Mouse (Mus musculus): ENCODE results near the gene Timeless. TPM values are rescaled to one million over a fixed set of nuclear protein-coding genes. Genes with fewer than 3 reads are reported as not detected.

The Timeless gene
- polyA plus RNA-seq (2012; rRNA removed), result 0.65 and 1.6 TPM in 2 replicates

DNA sequence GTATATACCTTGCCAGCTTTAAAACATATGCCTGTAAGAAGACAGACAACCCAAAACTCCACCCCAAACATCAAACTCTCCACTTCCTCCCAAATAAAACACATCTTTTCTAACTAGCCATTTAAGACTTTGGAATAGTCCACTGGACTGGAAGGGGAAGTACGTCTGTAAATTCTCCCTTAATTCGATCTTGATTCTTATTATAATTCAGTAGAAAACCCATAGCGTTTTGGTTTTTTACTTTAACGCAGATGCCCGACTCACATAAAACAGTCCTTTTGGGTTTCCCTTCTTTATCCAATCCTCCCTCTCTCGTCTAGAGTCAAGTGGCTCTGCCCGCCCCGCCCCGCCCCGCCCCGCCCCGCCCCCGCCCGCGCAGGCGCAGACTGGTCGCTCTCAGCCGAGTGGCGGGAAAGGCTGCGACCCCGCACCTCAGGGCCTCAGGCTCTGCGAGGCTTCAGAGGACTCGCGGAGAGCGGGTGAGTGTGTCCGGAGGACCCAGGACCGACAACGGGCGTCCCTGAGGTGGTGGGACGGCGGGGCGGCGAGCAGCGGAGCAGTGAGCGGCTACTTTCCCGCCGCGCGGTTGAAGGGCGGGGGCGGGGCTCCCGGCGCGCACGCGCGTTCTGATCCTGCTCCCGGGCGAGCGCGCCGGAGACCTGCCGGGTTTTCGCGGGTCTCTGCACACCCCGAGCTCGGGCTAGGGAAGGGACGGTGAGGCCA is at the start of gene Timeless:
Gene Timeless, plus strand, starts transcription at position 369 of the 723 bp plus-strand sequence.

DNA sequence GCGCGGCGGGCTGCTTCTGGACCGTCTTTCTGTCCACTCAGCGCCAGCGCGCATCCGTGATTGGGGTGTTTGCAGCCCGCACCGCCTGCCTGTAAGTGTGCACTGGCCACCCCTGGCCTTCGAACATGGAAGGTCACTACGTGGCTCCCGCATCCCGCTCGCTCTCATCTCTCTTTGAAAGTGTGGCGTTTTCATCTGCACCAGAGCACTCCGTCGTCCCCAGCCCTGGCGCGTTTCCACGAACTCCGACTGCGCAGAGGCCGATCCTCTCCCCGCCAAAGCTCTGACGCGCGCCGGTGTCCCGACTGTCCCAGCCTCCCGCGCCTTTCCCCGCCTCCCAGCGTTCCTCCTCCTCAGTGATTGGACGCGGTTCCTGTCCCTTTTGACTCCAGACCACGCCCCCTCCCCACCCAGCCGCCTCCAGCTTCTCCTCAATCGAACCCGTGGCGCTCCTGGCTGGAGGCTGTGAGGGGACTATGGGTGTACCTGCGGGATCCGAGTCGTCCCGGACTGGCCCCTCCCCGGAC is 37.8 kb upstream of the Timeless start, which contains the start of gene Gls2:
Gene Gls2, plus strand, starts transcription at position 434 of the 527 bp plus-strand sequence.

DNA sequence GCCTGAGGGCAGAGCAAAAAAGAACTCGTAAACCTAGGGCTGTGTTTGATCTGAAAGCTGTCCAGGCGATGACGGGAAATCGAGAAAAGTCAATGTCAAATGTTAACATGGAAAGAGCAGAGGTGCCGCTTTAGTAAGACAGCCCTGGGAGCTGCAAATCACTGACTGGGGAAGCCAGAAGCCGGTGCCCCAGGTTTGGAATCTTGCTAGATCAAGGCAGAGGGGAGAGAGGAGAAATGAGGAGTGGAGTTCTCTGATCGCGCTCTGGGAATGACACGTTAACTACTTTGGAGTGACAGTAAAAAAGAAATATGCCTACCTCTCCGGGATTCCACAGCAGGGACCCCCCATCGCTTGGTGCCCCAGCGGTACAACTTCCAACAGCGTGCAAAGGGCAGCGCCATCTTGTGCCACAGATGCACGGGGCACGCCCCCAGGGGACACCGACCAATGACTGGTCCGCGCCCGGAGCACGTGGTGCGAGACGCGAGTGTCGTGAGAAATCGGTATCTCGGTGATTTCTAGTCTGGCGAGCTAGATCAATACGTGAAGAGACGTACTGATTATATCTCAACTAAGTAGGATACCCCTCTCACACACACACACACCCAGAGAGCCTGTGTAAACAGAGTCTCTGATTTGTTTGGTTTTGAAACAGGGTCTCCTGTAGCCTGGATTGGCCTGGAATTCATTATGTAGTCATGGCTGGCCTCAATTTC is 20.3 kb upstream of the Timeless start, which contains the start of gene Spryd4:
Gene Spryd4, minus strand, starts transcription at position 418 of the 719 bp plus-strand sequence.

DNA sequence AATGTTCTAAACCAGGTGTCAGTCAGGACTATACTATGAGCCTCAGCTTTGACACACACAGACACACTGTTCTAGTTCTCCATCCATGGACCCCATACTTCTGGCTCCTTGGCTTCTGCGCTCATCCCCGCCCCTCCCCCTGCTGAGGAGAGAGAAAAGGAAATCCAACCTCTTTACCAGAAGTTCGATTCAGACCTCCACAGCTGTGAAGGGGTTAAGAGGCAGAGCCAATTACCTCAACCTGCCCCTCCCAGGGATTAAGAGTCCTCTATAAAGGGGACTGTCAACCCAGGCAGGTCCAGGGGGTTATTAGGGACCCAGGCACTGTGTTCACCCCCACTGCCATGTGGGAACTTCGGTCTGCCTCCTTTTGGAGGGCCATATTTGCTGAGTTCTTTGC is 6.3 kb upstream of the Timeless start, which contains the start of gene Mip:
Gene Mip, plus strand, starts transcription at position 301 of the 400 bp plus-strand sequence.

DNA sequence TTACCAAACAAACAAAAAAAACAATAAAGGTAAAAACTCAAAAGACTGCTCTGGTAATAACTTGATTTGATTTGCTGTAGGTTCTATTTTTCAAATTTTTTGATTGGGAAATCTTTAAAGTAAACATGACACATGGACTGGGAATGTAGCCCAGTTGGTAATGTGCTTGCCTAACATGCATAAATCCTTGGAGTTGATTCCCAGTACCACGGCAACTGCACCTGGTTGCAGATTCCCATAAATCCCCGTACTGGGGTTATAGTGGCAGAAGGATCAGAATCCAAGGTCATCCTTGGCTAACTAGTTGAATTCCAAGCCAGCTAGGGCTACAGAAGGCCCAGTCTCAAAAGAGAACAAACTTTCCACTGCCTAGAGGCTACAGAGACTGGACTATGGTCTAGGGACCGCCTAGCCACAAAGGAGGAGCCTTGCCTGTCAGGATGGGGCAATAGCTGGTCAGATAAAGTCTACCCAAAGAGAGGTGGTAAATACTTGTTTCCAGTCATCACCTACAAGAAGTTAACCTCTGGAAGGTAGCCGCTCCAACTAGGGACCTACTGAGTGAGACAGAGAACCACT is 21.9 kb downstream of the Timeless start, which contains the start of gene Apon:
Gene Apon, plus strand, starts transcription at position 420 of the 579 bp plus-strand sequence.

DNA sequence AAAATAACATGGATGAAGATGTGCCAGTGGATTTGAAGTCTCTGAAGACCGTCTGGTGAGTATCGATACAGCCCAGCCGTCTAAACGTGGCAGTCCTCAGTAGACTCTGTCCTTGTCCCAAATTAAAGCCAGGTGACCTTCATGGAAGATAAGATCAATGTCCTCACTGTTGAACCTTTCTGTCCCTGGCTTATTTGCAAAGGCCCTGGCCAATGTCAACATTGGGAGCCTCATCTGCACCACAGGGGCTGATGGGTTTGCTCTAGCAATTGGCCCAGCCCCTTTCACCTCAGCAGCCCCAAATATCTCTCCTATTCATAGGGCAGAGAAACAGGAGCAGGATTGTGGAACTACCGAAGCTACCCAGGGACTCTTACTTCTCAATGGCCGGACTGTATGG is 36.5 kb downstream of the Timeless start, which contains the start of gene Apof:
Gene Apof, plus strand, starts transcription at position 301 of the 400 bp plus-strand sequence.

DNA sequence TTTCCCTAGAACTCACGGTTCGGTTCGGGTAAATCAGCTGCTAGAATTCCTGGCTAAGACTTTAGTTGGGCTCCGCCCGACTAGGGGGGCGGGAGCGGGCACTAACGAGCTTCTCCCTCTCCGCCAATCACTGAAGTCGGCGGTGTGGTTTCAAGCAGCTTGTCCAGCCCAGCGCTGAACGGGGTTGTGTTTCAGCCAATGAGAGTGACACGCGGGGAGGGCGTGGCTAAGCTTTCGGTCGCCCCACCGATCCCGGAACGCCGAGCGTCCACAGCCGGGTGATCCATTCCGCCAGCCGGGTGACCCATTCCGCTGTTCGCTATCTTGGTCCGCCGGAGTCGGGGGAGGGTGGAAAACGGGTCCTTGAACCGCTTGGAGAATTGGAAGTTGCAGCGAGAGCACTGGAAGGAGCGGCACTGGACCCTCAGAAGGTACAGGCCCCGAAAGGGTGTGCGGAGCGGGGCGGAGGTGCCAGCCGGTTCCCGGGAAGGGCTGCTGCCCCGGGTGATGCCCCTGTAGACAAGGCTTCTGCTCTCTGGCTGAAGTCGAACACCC is 38.5 kb downstream of the Timeless start, which contains the start of gene Stat2:
Gene Stat2, plus strand, starts transcription at position 273 of the 555 bp plus-strand sequence.

DNA sequence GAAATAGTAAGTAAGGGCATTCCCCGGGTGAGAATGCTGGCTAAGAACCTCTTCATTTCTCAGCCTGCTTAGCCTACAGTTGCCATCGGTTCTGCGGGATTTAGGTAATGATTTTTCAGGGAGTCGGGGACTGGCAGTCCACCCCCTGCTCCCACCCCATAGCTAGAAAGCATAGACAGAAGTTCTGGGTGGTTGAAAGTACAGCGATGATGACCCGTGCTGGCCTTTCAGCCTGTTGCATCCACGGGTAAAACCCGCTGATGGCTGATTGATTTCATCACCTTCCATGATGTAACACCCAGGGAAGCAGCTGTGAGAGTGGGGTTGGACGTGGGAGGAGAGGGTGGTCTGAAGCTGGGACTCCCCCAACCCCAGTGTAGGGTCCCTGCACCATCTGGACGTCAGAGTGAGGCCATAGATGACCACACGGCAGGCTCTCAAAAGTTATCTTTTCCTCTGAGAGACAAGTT is 66.9 kb downstream of the Timeless start, which contains the start of gene Il23a:
Gene Il23a, minus strand, starts transcription at position 51 of the 470 bp plus-strand sequence.

Other genes starting within 250 kb of the Timeless start
- 3.1 and 3.5 TPM in 2 replicates for gene Hsd17b6, start 224.5 kb upstream of the Timeless start, polyA plus RNA-seq (2012; rRNA removed)
- gene Prim1, start 216.9 kb upstream of the Timeless start, polyA plus RNA-seq (2012; rRNA removed), result 0.45 and 1.00 TPM in 2 replicates
- 93.0 and 122 TPM in 2 replicates for gene Naca, start 196.5 kb upstream of the Timeless start, polyA plus RNA-seq (2012; rRNA removed)
- 19.7 and 55.6 TPM in 2 replicates for gene Ptges3, start 173.1 kb upstream of the Timeless start, polyA plus RNA-seq (2012; rRNA removed)
- gene Atp5b, start 148.8 kb upstream of the Timeless start, polyA plus RNA-seq (2012; rRNA removed), result 2,777 and 4,847 TPM in 2 replicates
- gene Baz2a, start 140.5 kb upstream of the Timeless start, polyA plus RNA-seq (2012; rRNA removed), result 9.9 and 13.8 TPM in 2 replicates
- gene Rbms2, start 51.8 kb upstream of the Timeless start, polyA plus RNA-seq (2012; rRNA removed), result 38.4 and 39.6 TPM in 2 replicates
- 3.0 and 3.8 TPM in 2 replicates for gene Gls2, start 37.6 kb upstream of the Timeless start, polyA plus RNA-seq (2012; rRNA removed)
- gene Spryd4, start 20.3 kb upstream of the Timeless start, polyA plus RNA-seq (2012; rRNA removed), result 5.6 and 6.4 TPM in 2 replicates
- not detected in 2 replicates for gene Mip, start 6.2 kb upstream of the Timeless start, polyA plus RNA-seq (2012; rRNA removed)
- gene Apon, start 22.0 kb downstream of the Timeless start, polyA plus RNA-seq (2012; rRNA removed), result 0.10 TPM in 1 of 2 replicates, not detected in the other
- 0.87 and 0.95 TPM in 2 replicates for gene Apof, start 36.6 kb downstream of the Timeless start, polyA plus RNA-seq (2012; rRNA removed)
- gene Stat2, start 38.5 kb downstream of the Timeless start, polyA plus RNA-seq (2012; rRNA removed), result 6.2 and 8.3 TPM in 2 replicates
- 0.04 TPM in 1 of 2 replicates, not detected in the other for gene Il23a, start 66.7 kb downstream of the Timeless start, polyA plus RNA-seq (2012; rRNA removed)
- 5.9 and 9.0 TPM in 2 replicates for gene Pan2, start 71.3 kb downstream of the Timeless start, polyA plus RNA-seq (2012; rRNA removed)
- 10.5 and 16.3 TPM in 2 replicates for gene Cnpy2, start 90.4 kb downstream of the Timeless start, polyA plus RNA-seq (2012; rRNA removed)
- gene Cs, start 105.7 kb downstream of the Timeless start, polyA plus RNA-seq (2012; rRNA removed), result 146 and 160 TPM in 2 replicates
- 8.6 and 9.5 TPM in 2 replicates for gene Coq10a, start 136.9 kb downstream of the Timeless start, polyA plus RNA-seq (2012; rRNA removed)
- 7.5 and 9.2 TPM in 2 replicates for gene Ankrd52, start 145.1 kb downstream of the Timeless start, polyA plus RNA-seq (2012; rRNA removed)
- gene Slc39a5, start 169.2 kb downstream of the Timeless start, polyA plus RNA-seq (2012; rRNA removed), result 0.83 and 0.84 TPM in 2 replicates
- gene Nabp2, start 179.4 kb downstream of the Timeless start, polyA plus RNA-seq (2012; rRNA removed), result 9.5 and 10.9 TPM in 2 replicates
- 7.1 and 8.2 TPM in 2 replicates for gene Rnf41, start 179.6 kb downstream of the Timeless start, polyA plus RNA-seq (2012; rRNA removed)
- 32.1 and 38.8 TPM in 2 replicates for gene Smarcc2, start 227.2 kb downstream of the Timeless start, polyA plus RNA-seq (2012; rRNA removed)